Mouse (Mus musculus): ENCODE data around the gene Gm5152.
"Not testable (repeated sequence)": the region's sequence is repeated elsewhere in the genome, so short reads cannot be mapped to it uniquely, and the experiment has no call there.

The Gm5152 gene

GRCm38 (mm10) chr5:10246426-10246825 lies at the start of gene Gm5152:
Gene Gm5152 (minus strand): TSS chr5:10246526.
- not testable (repeated sequence) for DNase-seq

- not testable (repeated sequence) for DNase-seq
Measured at GRCm38 (mm10) chr5:10254768-10255167, 8.4 kb upstream of the Gm5152 start.

GRCm38 (mm10) chr5:10245770-10246169 lies 556 bp downstream of the Gm5152 start:
- DNase-seq: not testable (repeated sequence)

GRCm38 (mm10) chr5:10240436-10240835 lies 5.9 kb downstream of the Gm5152 start:
- DNase-seq: not testable (repeated sequence)

- no peak for DNase-seq
Measured at GRCm38 (mm10) chr5:10220317-10220716, 26.0 kb downstream of the Gm5152 start.

GRCm38 (mm10) chr5:10203067-10203466 lies 43.3 kb downstream of the Gm5152 start:
- no peak for DNase-seq

GRCm38 (mm10) chr5:10196880-10197279 lies 49.4 kb downstream of the Gm5152 start:
- DNase-seq: no peak

Data from lung, adult 18-20 months (tissue).